Mouse (Mus musculus) neural tube, embryonic 14.5 days (tissue): ENCODE measurements around the gene Snapin. TPM values are rescaled to one million over a fixed set of nuclear protein-coding genes. Genes with fewer than 3 reads are reported as not detected.

Experiments
- ATAC-seq: fragments of 200-750 bp; cut with Nextera tagmentation; 2 replicates; pipeline ENCODE4 v1.8.0; 2017; ENCODE audit warnings: low read depth, mild to moderate bottlenecking, moderate TSS enrichment, moderate library complexity
- H3K27ac ChIP-seq: fragments of 300-500 bp; sonication (generic); 2 replicates; pipeline ENCODE4 v1.5.1; 2014; ENCODE audit warnings: low read depth, mild to moderate bottlenecking, control low read depth, low read length, moderate library complexity, mixed read lengths
- H3K27me3 ChIP-seq: fragments of 300-500 bp; sonication (generic); 2 replicates; pipeline ENCODE4 v1.6.1; 2014; ENCODE audit warnings: low read length; ENCODE audit not compliant: control insufficient read depth, insufficient read depth
- H3K36me3 ChIP-seq: fragments of 300-500 bp; sonication (generic); 2 replicates; pipeline ENCODE4 v1.6.1; 2014; ENCODE audit warnings: low read length, mixed read lengths; ENCODE audit not compliant: control insufficient read depth, insufficient read depth
- H3K4me1 ChIP-seq: fragments of 300-500 bp; sonication (generic); 2 replicates; pipeline ENCODE4 v1.6.1; 2014; ENCODE audit warnings: low read length; ENCODE audit not compliant: control insufficient read depth, insufficient read depth
- H3K4me2 ChIP-seq: fragments of 300-500 bp; sonication (generic); 2 replicates; pipeline ENCODE4 v1.6.1; 2014; ENCODE audit warnings: mild to moderate bottlenecking, low read depth, low read length, control low read depth
- H3K4me3 ChIP-seq: fragments of 300-500 bp; sonication (generic); 2 replicates; pipeline ENCODE4 v1.5.1; 2014; ENCODE audit warnings: low read depth, low read length, control low read depth, mixed read lengths
- H3K9ac ChIP-seq: fragments of 300-500 bp; sonication (generic); replicated peaks from 2 replicates; pipeline ENCODE4 v1.6.1; 2014; ENCODE audit warnings: low read depth, mild to moderate bottlenecking, control low read depth, low read length, mixed read lengths
- H3K9me3 ChIP-seq: fragments of 300-500 bp; sonication (generic); 2 replicates; pipeline ENCODE4 v1.6.1; 2016; ENCODE audit warnings: low read length; ENCODE audit not compliant: control insufficient read depth
- WGBS: fragments of 180-500 bp; shearing (Covaris S2); extraction: QIAGEN DNeasy Blood & Tissue Kit; methylation state at CpG from one replicate; pipeline ENCODE4 v1.1.7; 2014; 5-methylcytosine and 5-hydroxymethylcytosine counted together
- polyA plus RNA-seq: library from polyadenylated mRNA; unstranded; fragments of >200 nt; fragmentation: Nextera tagmentation; extraction: Ambion mirVana; gene quantifications from 2 replicates; pipeline ENCODE4 v1.2.1, GENCODE M21; 2014

Snapin gene
- polyA plus RNA-seq, 1 experiment from 2014 or later: 112 TPM

- Histone ChIP-seq H3K4me2 (no peak overlapping the region), H3K4me3 (no peak overlapping the region), H3K36me3 (no peaks in the 10 kb centered on the region), H3K9me3 (no peaks in the 10 kb centered on the region), H3K9ac (no peak overlapping the region), H3K27me3 (peaks cover 2% of the 10 kb centered on the region; the same call in 1 of the 2 replicates), H3K4me1 (peaks cover 8% of the 10 kb centered on the region), H3K27ac (no peak overlapping the region)
- 90% methylated on average over 4 of the region's 4 CpGs for WGBS
- ATAC-seq: no peak
Observed at GRCm38 (mm10) chr3:90517711-90518110, 26.9 kb upstream of the Snapin start.

GRCm38 (mm10) chr3:90515789-90516188 lies 25.0 kb upstream of the Snapin start:
- H3K4me2 ChIP-seq: no peak overlapping the region
- 89% methylated on average over 4 of the region's 4 CpGs for WGBS
- peaks cover 8% of the 10 kb centered on the region for H3K4me1 ChIP-seq
- peaks cover 2% of the 10 kb centered on the region; the same call in 1 of the 2 replicates for H3K27me3 ChIP-seq
- no peaks in the 10 kb centered on the region for H3K9me3 ChIP-seq
- H3K4me3 ChIP-seq: no peak overlapping the region
- H3K27ac ChIP-seq: no peak overlapping the region
- H3K36me3 ChIP-seq: no peaks in the 10 kb centered on the region
- no peak overlapping the region for H3K9ac ChIP-seq
- ATAC-seq: no peak

DNA sequence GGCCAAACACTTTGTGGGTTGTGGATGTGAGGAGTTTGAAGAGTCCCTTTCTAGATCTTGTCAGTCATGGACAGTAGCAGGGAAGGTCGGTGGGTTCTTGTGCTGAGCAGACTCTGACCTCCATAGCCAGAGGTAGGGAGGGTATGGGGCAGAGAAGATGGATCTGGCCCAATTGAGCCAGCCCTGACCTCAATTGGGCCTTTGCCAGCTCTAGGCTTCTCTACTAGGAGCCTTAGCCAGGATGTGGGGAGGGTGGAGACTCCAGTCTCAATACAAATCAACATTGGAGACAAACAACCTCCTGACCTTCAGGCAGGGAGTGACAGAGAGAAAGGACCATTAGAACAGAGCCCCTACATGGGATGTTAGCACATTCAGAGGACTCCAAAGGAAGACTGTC lies 24.4 kb upstream of the Snapin start:
- no peak overlapping the region for H3K27ac ChIP-seq
- peaks cover 2% of the 10 kb centered on the region; the same call in 1 of the 2 replicates for H3K27me3 ChIP-seq
- H3K4me3 ChIP-seq: peak overlapping the region; percentile 16
- no peaks in the 10 kb centered on the region for H3K36me3 ChIP-seq
- H3K9ac ChIP-seq: no peak overlapping the region
- 63% methylated on average over 1 of the region's 1 CpGs for WGBS
- peak overlapping the region; percentile 39 for H3K4me2 ChIP-seq
- no peaks in the 10 kb centered on the region for H3K9me3 ChIP-seq
- no peak for ATAC-seq
- peaks cover 8% of the 10 kb centered on the region for H3K4me1 ChIP-seq

GRCm38 (mm10) chr3:90514691-90515090 lies 23.9 kb upstream of the Snapin start:
- peaks cover 8% of the 10 kb centered on the region for H3K4me1 ChIP-seq
- H3K4me3 ChIP-seq: peak overlapping the region; percentile 16
- ATAC-seq: no peak; the same call in 1 of the 2 replicates
- no peaks in the 10 kb centered on the region for H3K9me3 ChIP-seq
- 0 out of 2 replicates have a peak overlapping the region, but pooled peaks have one; percentile 4 for H3K9ac ChIP-seq
- WGBS: under 1% methylated on average over 10 of the region's 10 CpGs
- H3K27ac ChIP-seq: no peak overlapping the region
- no peaks in the 10 kb centered on the region for H3K36me3 ChIP-seq
- H3K4me2 ChIP-seq: peak overlapping the region; percentile 39
- peaks cover 2% of the 10 kb centered on the region; the same call in 1 of the 2 replicates for H3K27me3 ChIP-seq

DNA sequence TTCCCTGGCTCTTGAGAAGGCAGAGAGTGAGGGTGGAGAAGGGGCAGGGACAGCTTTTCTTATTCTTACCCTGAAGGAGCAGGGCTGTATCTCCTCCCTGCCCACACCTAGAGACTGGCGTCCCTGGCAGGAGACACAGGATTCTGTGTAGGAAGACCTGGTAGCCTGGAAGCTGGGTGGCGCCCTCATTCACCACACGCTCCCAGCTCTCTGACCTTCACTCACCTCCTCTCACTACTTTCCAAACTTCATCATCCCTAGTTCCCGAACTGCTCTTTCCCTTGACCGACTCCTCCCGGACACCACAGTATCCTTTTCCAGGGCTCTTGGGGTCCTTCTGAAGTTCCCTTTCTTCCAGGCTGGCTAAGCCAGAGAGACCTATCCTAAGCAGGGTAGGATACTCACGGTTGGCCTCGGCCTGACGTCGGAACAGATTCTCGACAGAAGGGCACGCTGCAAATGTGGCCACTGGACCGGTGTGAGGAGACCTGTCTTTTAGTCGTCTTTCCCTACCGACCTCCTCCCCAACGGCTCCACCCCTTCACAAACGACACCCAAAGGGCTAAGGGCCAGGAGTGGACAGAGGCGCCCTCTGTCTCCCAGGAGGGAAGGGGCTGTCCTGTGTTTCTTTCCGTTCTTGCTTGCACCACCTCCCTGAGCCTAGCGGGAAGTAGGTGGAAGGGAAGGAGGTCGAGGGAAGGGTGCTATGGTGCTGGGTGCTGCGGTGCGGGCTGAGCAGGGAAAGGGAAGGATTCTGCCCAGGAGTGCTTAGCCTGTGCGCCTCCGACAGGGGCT lies 23.2 kb upstream of the Snapin start, which contains the start of the genes S100a1 and S100a13:
S100a1 (minus strand) TSS at position 597 of the 795 bp plus-strand sequence.
S100a13 (plus strand) TSS at position 640 of the 795 bp plus-strand sequence.
- H3K9ac ChIP-seq: 0 out of 2 replicates have a peak within 1 kb of the TSS, but pooled peaks have one; percentile 4
- peaks cover 2% of the 10 kb centered on the region; the same call in 1 of the 2 replicates for H3K27me3 ChIP-seq
- peak within 1 kb of the TSS; percentile 16 for H3K4me3 ChIP-seq
- H3K4me2 ChIP-seq: peak within 1 kb of the TSS; percentile 39
- no peaks in the 10 kb centered on the region for H3K36me3 ChIP-seq
- 4% methylated on average over 25 of the region's 25 CpGs for WGBS
- H3K9me3 ChIP-seq: no peaks in the 10 kb centered on the region
- H3K4me1 ChIP-seq: peaks cover 8% of the 10 kb centered on the region
- ATAC-seq: no peak
- no peak within 1 kb of the TSS for H3K27ac ChIP-seq

DNA sequence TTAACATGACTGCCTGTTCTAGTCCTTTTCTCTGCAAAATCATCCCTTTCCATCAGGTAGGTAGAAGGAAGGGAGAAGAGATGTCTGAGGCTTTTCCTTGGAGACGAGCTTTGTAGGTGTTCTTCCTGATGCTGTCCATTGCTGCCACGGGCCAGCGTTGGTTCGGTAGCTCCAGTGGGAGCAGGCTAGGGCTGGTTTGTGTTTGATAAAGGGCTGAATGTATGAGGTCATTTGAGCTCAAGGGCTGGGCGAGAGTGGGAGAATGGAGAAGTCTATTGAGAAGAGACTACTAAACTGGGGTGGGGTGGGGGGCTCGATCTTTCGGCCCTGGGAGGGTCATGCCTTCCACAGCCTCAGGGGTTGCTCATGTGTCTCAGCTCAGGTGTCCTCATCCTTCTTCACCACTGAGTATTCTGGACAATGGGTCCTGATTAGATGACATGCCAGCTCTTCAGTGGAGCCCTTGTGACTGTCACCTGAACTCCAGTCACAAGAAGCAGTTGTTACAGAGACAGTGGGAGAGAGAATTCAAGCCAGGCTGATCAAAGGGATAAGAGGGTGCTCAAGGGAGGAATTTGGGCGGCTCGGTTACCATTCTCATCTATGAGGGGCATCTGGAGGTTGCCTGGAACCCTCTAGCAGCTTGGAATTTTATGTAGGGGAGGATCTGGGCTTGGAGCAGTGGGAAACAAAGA lies 22.3 kb upstream of the Snapin start:
- no peaks in the 10 kb centered on the region for H3K36me3 ChIP-seq
- ATAC-seq: no peak
- H3K4me2 ChIP-seq: no peak overlapping the region
- no peak overlapping the region for H3K9ac ChIP-seq
- H3K27ac ChIP-seq: no peak overlapping the region
- no peaks in the 10 kb centered on the region for H3K9me3 ChIP-seq
- H3K27me3 ChIP-seq: peaks cover 2% of the 10 kb centered on the region; the same call in 1 of the 2 replicates
- H3K4me1 ChIP-seq: peaks cover 12% of the 10 kb centered on the region
- 77% methylated on average over 9 of the region's 9 CpGs for WGBS
- no peak overlapping the region for H3K4me3 ChIP-seq

DNA sequence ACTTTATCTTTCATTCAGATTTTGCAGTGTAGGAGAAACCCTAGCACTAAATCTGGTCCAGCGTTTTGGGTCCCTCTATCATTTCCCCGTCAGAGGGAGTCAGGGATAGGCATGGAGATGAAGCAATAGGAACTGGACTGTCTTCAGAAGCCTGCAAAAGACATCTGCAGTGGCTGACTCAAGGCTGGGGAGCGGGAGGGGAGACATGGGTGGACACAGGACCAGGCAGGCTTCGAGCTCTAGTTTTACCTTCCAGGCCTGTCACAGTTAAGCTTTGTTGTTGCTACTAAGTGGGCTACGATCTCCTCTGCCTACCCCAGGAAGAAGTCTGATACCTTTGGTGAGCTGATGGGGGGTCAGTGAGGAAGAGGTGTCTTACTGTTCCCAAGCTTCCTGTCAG lies 21.4 kb upstream of the Snapin start:
- Histone ChIP-seq H3K4me1 (peaks cover 20% of the 10 kb centered on the region), H3K9me3 (no peaks in the 10 kb centered on the region), H3K9ac (no peak overlapping the region), H3K27me3 (peaks cover 2% of the 10 kb centered on the region; the same call in 1 of the 2 replicates), H3K4me3 (no peak overlapping the region), H3K27ac (no peak overlapping the region), H3K36me3 (peaks cover 3% of the 10 kb centered on the region; the same call in 1 of the 2 replicates), H3K4me2 (no peak overlapping the region)
- 85% methylated on average over 5 of the region's 5 CpGs for WGBS
- no peak for ATAC-seq

- peaks cover 23% of the 10 kb centered on the region for H3K4me1 ChIP-seq
- H3K36me3 ChIP-seq: peaks cover 26% of the 10 kb centered on the region
- peaks cover 2% of the 10 kb centered on the region; the same call in 1 of the 2 replicates for H3K27me3 ChIP-seq
- H3K27ac ChIP-seq: peak overlapping the region; percentile 10; the same call in 1 of the 2 replicates
- 27% methylated on average over 2 of the region's 2 CpGs for WGBS
- no peak overlapping the region for H3K9ac ChIP-seq
- H3K9me3 ChIP-seq: no peaks in the 10 kb centered on the region
- peak overlapping the region; percentile 95 for H3K4me3 ChIP-seq
- H3K4me2 ChIP-seq: peak overlapping the region; percentile 38
- peak; percentile 26 for ATAC-seq
Observed at GRCm38 (mm10) chr3:90509747-90510123, 18.9 kb upstream of the Snapin start.
